Mouse (Mus musculus) left cerebral cortex, adult 9 months (tissue): Measurements from ENCODE around the gene Gm3269.
"Not testable (repeated sequence)": the region's sequence is repeated elsewhere in the genome, so short reads cannot be mapped to it uniquely, and the experiment has no call there.

Experiments used
- DNase-seq, 2 experiments: peaks; one replicate each; pipeline ENCODE4 v3.0.0; 2022; ENCODE audit warnings: low spot score in 2 of 2

Gm3269 gene

DNA sequence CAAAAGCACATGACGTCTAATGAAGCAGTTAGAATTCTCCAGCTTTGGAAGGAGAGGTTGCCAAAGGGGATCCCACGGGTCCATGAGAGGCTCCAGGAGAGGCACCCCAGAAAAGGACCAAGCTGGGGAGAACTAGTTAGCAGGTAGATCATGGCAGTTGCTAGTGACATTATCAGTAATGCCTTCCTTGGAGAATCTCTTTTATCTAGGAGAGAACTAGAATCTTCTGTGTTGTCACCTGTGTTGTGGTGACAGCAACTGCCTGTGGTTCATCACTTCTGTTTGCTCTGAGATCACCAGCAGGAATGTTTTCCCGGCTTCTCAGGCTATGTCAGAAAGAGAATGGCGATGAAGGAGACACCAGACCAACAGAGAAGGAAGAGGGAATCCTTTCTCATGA is at the start of gene Gm3269:
TSS of gene Gm3269 (plus strand) at position 301 of the 400 bp plus-strand sequence.
- not testable (repeated sequence) for DNase-seq

- DNase-seq, result not testable (repeated sequence)
These were observed 31.5 kb upstream of the Gm3269 start for GRCm38 (mm10) chr14:4806421-4806820.

GRCm38 (mm10) chr14:4821950-4822349 is 16.0 kb upstream of the Gm3269 start:
- not testable (repeated sequence) for DNase-seq

- DNase-seq, result not testable (repeated sequence)
These were observed 17.5 kb downstream of the Gm3269 start, which contains the start of gene Gm3264 for GRCm38 (mm10) chr14:4855299-4855980. Gene Gm3264, plus strand, starts transcription at chr14:4855576.

DNA sequence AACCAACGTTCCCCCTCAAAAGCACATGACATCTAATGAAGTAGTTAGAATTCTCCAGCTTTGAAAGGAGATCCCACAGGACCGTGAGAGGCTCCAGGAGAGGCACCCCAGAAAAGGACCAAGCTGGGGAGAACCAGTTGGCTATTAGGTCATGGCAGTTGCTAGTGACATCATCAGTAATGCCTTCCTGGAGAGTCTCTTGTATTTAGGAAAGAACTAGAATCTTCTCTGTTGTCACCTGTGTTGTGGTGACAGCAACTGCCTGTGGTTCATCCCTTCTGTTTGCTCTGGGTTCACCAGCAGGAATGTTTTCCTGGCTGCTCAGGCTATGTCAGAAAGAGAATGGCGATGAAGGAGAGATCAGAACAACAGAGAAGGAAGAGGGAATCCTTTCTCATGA is 54.2 kb downstream of the Gm3269 start, which contains the start of gene Gm3278:
TSS of gene Gm3278 (plus strand) at position 301 of the 400 bp plus-strand sequence.
- DNase-seq, result not testable (repeated sequence)
